Mouse (Mus musculus) CD4-positive, CD25-positive, alpha-beta regulatory T cell (primary cell): ENCODE results near the gene Ticrr. TPM values are rescaled to one million over a fixed set of nuclear protein-coding genes. Genes with fewer than 3 reads are reported as not detected.

Experiments
- polyA plus RNA-seq: library from polyadenylated mRNA; unstranded; fragments of 100-300 nt; shearing (Covaris generic); gene quantifications from one replicate; pipeline ENCODE4 v1.2.1, GENCODE M21; 2017

The Ticrr gene
- 2.4 TPM for polyA plus RNA-seq

DNA sequence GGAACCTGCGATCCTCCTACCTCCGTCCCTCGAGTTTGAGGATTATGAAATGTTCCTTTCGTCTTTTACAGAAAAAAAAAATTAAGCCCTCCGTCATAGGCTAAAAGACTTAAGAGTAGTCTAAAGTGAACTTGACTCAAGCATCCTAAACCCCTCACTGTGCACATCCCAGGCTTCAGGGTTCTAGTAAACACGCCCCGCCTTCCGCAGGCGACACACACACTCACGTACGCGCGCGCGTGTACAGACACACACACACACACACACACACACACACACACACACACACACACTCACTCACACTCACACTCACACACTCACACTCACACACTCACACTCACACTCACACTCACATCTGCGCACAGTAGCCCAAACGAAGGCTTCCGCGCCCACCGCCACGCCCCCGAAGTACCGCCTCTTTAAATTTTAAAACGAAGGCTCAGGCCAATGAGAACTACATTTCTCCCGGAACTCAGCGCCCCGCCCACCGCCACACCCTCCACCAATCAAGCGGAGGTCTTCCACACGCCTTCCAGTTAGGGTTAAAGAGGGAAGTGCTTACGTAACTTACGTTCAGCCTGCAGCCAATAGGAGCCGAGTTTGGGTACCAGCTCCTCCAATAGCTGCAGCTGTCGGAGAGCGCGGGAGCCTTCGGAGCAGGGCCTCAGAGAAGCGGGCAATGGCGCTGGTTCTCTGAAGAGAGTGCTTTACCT is at the start of gene Ticrr:
Ticrr (plus strand) TSS at position 619 of the 713 bp plus-strand sequence.

DNA sequence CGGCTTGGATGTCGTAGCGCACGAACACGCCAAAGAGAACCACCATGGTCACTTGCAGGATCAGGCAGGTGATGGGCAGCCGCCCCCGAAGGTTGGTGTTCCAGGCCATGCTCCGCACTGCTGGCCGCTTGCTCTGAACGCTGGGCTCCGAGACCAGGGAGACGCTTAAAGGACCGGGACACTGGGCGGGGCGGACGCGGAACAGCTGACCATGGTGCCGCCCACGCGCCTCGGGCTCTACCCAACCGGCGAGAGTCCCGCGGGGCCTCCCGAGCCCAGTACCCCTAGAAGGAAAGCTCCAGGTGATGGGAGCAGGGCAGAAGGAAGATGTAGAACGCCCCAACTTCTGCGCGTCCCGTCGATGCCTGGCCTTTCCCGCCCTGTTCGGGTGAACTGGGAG is 42.6 kb upstream of the Ticrr start, which contains the start of gene Rhcg:
Rhcg (minus strand) TSS at position 240 of the 400 bp plus-strand sequence.

DNA sequence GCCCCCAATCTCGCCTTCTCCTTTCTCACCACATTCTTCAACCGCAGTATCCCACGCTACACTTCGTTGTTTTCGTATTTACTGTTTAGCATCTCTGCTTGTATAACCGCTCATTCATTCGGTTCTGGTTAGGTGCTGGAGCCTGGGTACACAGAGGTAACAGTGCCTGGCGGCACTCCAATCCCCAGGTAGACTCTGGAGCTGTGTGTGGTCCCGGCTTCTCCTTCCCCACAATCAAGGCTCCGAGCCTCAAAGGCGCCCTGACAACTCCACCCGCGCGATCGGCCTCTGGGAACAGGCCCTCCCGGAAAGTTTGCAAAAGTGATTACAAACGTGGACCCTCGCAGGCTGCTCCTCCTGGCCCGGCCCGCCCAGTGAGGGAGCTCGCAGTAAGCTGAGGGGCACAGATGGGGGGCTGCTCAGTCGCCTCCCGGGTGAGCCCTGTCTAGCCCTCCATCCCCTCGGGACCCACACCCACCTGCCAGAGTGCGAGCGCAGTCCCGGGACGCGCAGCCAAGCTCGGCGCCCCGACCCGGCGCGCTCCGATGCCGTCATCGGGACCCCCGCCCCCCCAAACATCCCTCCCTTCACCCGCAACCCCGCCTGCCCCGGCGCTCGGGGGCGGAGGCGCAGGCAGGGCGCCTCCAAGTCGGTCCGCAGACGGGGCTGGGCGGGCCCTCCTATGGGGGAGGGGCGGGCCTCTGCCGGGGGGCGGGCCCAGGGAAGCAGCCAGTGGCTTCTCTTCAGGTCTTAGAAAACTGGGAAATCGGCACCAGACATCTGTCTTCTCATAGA is 55.4 kb downstream of the Ticrr start, which contains the start of gene Kif7:
Kif7 (minus strand) TSS at position 534 of the 795 bp plus-strand sequence.

DNA sequence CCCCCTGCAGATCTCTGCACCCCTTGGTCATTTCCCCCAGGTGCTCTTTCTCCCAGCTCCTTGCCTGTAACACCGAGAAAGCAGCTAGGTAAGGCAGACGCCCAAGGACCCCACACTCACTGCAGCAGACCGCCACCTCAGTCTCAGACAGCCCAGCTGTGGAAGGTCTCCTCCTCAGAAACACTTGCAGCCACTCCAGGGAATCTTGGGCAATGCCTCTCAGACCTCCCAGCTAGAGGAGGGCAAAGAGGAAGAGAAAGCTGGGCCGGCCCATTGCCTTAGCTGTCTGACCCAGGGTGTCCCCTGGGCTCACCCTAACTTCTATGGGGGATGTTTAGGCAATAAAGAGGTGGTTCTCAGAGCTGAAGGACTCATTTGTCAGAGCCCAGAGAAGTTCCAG is 72.6 kb downstream of the Ticrr start, which contains the start of gene Plin1:
Plin1 (minus strand) TSS at position 282 of the 400 bp plus-strand sequence.

DNA sequence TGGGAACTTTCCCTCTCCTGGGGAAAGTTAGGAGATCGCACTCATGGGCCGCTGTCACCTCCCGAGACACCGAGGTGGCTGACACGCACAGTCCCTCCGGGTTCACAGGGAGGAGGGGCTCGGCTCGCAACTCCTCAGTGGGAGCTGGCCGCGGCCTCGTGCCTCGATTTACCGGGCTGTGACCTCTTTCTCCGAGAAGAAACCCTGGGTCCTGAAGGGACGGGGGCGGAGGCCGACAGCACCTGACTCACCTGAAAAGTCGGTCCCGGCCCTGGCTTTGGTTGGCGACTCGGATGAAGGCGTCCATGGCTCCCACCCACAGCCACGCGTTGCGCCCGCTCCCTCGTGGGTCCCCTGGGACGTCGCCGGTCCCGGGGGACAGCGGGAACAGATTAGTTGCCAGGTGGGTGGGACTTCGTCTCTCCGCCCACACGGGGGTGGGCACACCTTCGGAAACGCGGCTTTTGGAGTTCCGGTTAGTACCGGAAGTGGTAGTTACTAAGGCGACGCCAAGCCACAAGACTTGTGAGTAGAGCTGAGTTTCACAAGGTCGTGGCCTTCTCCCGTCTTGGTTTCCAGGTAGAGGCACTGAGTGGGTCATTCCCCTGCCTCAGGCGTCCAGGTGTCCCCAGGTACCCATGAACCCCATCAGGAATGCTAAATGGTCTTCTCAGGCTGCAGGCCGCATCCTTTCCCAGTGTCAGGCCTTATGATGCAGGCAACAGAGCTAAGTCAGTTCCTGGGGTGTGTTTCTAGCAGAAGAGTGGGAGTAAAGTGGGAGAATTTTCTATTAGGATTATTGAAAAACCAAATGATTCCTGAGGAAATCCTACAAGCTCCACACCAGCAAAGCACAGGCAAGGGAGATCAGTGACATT is 82.9 kb downstream of the Ticrr start, which contains the start of the genes Pex11a and Wdr93:
Pex11a (minus strand) TSS at position 473 of the 878 bp plus-strand sequence.
Wdr93 (plus strand) TSS at position 505 of the 878 bp plus-strand sequence.

Other genes starting within 250 kb of the Ticrr start
- 148 TPM for gene Polg, start 193.8 kb upstream of the Ticrr start, polyA plus RNA-seq
- not detected for gene Rhcg, start 42.5 kb upstream of the Ticrr start, polyA plus RNA-seq
- 1.7 TPM for gene Kif7, start 55.5 kb downstream of the Ticrr start, polyA plus RNA-seq
- not detected for gene Plin1, start 72.7 kb downstream of the Ticrr start, polyA plus RNA-seq
- gene Pex11a, start 82.9 kb downstream of the Ticrr start, polyA plus RNA-seq, result 3.0 TPM
- 0.18 TPM for gene Wdr93, start 83.0 kb downstream of the Ticrr start, polyA plus RNA-seq
- not detected for gene Mesp1, start 133.6 kb downstream of the Ticrr start, polyA plus RNA-seq
- gene Mesp2, start 150.5 kb downstream of the Ticrr start, polyA plus RNA-seq, result 0.08 TPM
- 0.10 TPM for gene Anpep, start 200.9 kb downstream of the Ticrr start, polyA plus RNA-seq